Mouse (Mus musculus) heart, adult 2 months (tissue): ENCODE results near the gene Sh3bgrl.

Experiments used
- CTCF ChIP-seq: fragments of 200-600 bp; IDR thresholded peaks from 2 replicates; pipeline ENCODE4 v1.8.1; 2022; ENCODE audit warnings: antibody characterized with exemption, mild to moderate bottlenecking, moderate library complexity
- EP300 ChIP-seq: fragments of 200-500 bp; IDR thresholded peaks from 2 replicates; pipeline ENCODE4 v1.6.1; 2011; ENCODE audit warnings: low read depth, low read length, control low read depth; ENCODE audit not compliant: insufficient read depth

- TF ChIP-seq EP300 (no peak), CTCF (no peak)
These were observed 5.3 kb downstream of the Sh3bgrl start for GRCm38 (mm10) chrX:109100441-109100840.
